Mouse (Mus musculus): ENCODE measurements around the gene Cpsf7. TPM values are rescaled to one million over a fixed set of nuclear protein-coding genes. Genes with fewer than 3 reads are reported as not detected.

Gene Cpsf7
- polyA plus RNA-seq, 1 experiment from 2014 or later = 49.1 TPM

DNA sequence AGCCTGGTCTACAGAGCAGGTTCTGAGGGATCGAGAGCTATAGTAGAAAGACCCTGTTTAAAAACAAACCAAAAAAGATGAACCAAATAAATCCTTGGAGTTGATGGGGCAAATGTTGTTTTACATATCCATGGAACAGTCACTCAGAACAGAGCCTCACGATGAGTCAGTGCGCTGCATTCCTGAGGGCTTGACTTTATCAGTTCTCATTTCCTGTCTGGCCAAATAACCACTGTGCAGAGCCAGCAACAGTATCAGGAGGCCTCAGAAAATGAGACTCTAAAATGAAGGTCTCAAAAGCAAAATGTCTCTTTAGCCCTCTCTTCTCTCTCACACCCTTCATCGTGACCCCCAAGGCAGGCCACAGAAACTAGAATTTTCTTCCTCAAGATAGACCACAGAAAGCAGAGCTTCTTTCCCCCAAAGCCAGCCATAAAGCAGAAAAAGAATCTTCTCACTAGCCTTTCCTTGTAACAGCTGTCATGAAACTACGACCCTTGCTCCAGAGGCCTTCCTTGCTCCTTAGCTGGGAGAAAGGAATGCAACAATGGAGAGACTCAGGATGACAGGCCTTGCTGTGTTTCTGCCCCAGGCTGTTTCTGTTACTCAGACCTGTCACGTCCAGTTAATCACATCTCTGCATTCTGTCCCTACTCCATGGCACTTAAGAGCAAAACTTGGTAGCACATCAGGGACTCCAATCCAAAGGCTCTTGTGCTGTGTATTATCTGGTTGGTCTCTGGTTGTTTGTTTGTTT, 36.7 kb downstream of the Cpsf7 start:
- Histone ChIP-seq H3K4me3 (replicated peaks) (no peak overlapping the region), H3K9me3 (no peaks in the 10 kb centered on the region), H3K4me1 (replicated peaks) (peaks cover under 1% of the 10 kb centered on the region; the same call in 1 of the 2 replicates), H3K4me2 (no peak overlapping the region), H3K27me3 (no peaks in the 10 kb centered on the region), H3K27ac (no peak overlapping the region), H3K36me3 (no peaks in the 10 kb centered on the region), H3K9ac (replicated peaks) (no peak overlapping the region)
- WGBS = 68% methylated on average over 6 of the region's 6 CpGs
- no peak for ATAC-seq (ENCODE audit: insufficient number of reproducible peaks, insufficient read depth, low FRiP score, low TSS enrichment, low read depth)

DNA sequence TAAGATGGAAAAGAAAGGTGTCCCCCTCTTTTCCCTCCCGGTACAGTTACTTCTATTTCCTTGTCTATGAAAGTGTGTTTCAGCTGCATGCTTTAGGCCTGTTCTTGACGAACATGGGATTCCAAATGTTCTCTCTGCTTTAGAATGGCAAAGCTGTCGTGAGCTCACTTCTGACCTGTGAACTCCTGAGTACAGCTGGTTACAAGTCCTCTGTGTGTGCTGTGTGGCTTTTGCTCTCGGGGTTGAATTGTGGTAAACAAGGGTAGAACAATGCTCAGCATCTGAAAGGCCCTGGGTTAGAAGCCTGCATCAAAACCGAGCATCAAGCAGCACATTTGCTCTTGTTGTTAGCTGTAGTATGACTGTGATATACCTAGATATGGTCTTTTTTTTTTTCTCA, 37.3 kb downstream of the Cpsf7 start:
- Histone ChIP-seq H3K27me3 (no peaks in the 10 kb centered on the region), H3K4me2 (no peak overlapping the region), H3K27ac (no peak overlapping the region), H3K4me3 (replicated peaks) (no peak overlapping the region), H3K4me1 (replicated peaks) (no peaks in the 10 kb centered on the region), H3K36me3 (no peaks in the 10 kb centered on the region), H3K9me3 (no peaks in the 10 kb centered on the region), H3K9ac (replicated peaks) (no peak overlapping the region; the same call in 1 of the 2 replicates)
- 64% methylated on average over 5 of the region's 5 CpGs for WGBS
- ATAC-seq (ENCODE audit: insufficient number of reproducible peaks, insufficient read depth, low FRiP score, low TSS enrichment, low read depth) = no peak

DNA sequence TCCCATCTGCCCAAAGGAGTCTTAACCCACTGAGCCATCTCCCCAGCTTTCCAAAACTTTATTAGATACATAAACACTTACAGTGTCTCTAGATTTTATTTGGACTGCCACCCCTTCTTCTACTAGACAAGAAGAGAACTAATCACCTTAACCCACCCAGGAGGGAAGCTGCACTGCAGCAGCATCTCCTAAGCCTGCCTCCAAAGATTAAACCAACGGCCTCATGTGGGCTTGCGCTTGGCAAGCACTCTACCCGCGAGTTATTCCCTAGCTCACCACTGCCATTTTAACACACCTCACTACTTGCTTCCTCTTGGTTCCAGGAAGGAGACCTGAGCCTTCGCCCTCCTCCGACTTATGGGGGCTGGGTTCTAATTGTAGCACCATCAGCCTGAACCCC, 39.2 kb downstream of the Cpsf7 start:
- Histone ChIP-seq H3K36me3 (peaks cover 2% of the 10 kb centered on the region; the same call in 1 of the 2 replicates), H3K4me2 (no peak overlapping the region), H3K27me3 (no peaks in the 10 kb centered on the region), H3K27ac (no peak overlapping the region), H3K9me3 (no peaks in the 10 kb centered on the region), H3K9ac (replicated peaks) (no peak overlapping the region), H3K4me3 (replicated peaks) (no peak overlapping the region), H3K4me1 (replicated peaks) (no peaks in the 10 kb centered on the region)
- WGBS = 82% methylated on average over 6 of the region's 6 CpGs
- no peak for ATAC-seq (ENCODE audit: insufficient number of reproducible peaks, insufficient read depth, low FRiP score, low TSS enrichment, low read depth)

DNA sequence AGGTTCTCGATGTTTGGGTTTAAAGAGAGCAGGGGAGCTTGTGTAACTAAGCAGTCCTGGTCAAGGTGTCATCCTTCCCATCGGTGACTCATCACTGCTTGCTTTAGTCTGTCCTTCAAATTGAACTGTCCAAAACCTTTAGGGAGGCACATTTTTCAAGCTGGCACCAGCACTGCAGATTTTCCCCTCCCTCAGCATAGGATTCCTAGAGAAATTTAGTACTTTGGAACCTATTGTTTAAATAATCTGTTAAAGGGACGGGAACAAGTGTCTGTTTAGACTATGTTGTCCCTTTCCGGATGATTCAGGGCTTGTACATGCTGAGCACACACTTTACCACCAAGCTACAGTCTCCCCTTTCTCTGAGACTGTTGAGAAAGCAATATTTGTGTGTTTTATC, 40.2 kb downstream of the Cpsf7 start:
- Histone ChIP-seq H3K4me2 (no peak overlapping the region), H3K4me1 (replicated peaks) (no peaks in the 10 kb centered on the region), H3K27ac (no peak overlapping the region), H3K9ac (replicated peaks) (no peak overlapping the region), H3K9me3 (no peaks in the 10 kb centered on the region), H3K36me3 (peaks cover 12% of the 10 kb centered on the region), H3K4me3 (replicated peaks) (no peak overlapping the region), H3K27me3 (no peaks in the 10 kb centered on the region)
- 85% methylated on average over 4 of the region's 4 CpGs for WGBS
- ATAC-seq (ENCODE audit: insufficient number of reproducible peaks, insufficient read depth, low FRiP score, low TSS enrichment, low read depth) = no peak

DNA sequence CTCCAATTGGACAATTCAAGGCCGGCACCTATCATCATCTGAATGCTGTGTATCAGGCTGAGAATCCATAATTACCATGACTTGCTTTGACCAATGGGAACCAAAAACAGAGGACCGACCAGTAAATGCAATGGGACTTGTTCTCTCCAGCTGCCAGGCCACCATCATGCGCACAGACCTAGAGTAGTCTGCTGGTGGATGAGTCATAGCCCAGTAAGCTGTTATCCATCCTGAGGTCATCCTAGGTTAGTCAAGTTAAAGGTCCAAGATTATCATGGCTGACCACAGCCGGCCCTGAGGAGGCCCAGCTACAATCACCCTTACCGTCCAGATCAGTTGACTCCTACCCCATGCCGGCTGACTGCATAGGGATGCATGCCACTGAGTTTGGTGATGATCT, 44.6 kb downstream of the Cpsf7 start:
- H3K4me1 ChIP-seq (replicated peaks) = no peaks in the 10 kb centered on the region
- H3K27ac ChIP-seq = no peak overlapping the region
- 94% methylated on average over 6 of the region's 6 CpGs for WGBS
- peaks cover 56% of the 10 kb centered on the region for H3K36me3 ChIP-seq
- H3K4me2 ChIP-seq = no peak overlapping the region
- H3K9me3 ChIP-seq = no peaks in the 10 kb centered on the region
- no peak overlapping the region for H3K4me3 ChIP-seq (replicated peaks)
- H3K9ac ChIP-seq (replicated peaks) = no peak overlapping the region
- H3K27me3 ChIP-seq = no peaks in the 10 kb centered on the region
- ATAC-seq (ENCODE audit: insufficient number of reproducible peaks, insufficient read depth, low FRiP score, low TSS enrichment, low read depth) = no peak

DNA sequence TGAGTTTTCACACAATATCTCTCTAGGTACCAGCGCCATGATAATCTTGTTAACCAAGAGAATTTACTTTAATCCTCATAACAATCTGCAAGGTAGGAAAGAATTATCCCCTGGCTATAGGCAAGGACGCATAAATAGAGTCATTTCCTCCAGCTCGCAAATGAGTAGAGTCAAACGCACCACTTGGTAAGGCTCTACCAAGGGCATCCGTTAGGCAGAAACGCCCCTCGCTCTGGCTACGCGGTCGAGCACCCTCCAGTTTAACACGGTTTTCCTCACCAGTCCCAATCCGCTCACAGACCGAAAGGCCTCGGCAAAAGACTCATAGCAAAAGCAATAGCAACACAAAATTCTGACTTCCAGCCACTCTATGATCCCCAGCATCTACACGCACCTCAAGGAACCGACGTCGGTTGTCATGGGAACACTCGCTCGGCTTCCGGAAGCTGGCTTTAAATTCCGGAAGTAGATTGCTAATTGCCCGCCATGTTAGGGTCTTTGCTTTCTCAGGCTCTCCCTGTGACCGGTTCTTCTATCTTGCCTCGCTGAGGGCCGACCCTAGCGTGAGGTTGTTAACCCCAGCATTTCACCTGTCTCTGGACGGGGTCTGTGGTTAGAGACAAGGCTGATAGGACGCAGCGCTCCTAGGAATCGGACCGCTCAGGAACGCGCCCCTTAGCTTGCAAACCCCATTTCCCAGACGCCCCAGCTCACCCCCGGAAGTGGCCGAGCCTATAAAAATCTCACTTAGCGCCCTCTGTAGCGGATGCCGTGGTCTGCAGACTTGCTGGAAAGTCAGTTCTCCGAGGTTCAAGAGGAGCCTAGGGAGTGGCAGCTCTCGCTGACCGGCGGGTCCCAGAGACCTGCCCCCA, 51.9 kb downstream of the Cpsf7 start, which contains the start of the genes Cyb561a3 and Tmem138:
Gene Cyb561a3, plus strand, starts transcription at position 483 of the 872 bp plus-strand sequence.
Gene Tmem138, minus strand, starts transcription at position 673 of the 872 bp plus-strand sequence.
- Histone ChIP-seq H3K4me3 (replicated peaks) (peak within 1 kb of the TSS; percentile 64), H3K9ac (replicated peaks) (peak within 1 kb of the TSS; percentile 79), H3K4me1 (replicated peaks) (peaks cover 17% of the 10 kb centered on the region), H3K9me3 (no peaks in the 10 kb centered on the region), H3K36me3 (peaks cover 38% of the 10 kb centered on the region), H3K27ac (peak within 1 kb of the TSS; percentile 92), H3K4me2 (peak within 1 kb of the TSS; percentile 80), H3K27me3 (no peaks in the 10 kb centered on the region)
- WGBS = under 1% methylated on average over 44 of the region's 44 CpGs
- ATAC-seq (ENCODE audit: insufficient number of reproducible peaks, insufficient read depth, low FRiP score, low TSS enrichment, low read depth) = peak; percentile 92

DNA sequence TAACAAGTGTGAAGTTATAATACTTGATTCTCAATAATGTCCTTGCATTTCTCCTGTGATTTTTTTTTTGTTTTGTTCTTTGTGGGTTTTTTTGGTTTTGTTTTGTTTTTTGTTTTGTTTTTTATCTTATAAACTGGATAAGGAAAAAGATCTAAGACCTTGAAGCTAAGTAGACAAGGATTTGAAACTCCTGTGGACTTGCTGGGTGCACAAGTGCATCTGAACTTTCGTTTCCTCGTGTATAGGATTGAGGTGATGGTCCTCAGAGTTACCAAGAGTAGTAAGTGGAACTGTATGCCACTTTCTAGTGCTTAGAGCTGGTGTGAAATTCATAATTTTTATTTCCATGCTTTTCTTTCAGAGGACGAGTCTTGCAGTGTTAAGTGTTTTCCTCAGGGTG, 55.0 kb downstream of the Cpsf7 start:
- ATAC-seq (ENCODE audit: insufficient number of reproducible peaks, insufficient read depth, low FRiP score, low TSS enrichment, low read depth) = no peak
- 78% methylated on average over 3 of the region's 3 CpGs for WGBS

DNA sequence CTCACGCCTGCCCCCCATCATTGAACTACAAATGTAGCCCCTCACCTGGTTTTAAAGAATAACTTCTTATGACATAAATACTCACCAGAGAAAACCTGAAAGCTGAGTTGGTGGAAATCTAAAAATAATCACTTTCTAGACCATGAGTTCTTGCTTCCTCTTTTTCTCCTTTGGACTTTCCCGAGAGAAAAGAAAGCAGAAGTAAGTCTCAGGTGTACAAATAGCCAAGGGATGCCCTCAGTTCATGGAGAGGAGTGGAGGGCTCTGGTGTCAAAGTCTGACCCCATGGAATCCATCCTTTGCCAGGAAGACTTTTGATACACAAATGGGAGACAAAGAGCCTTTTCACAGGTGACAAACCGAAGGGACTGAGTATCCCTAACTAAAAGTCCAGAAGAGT, 55.7 kb downstream of the Cpsf7 start:
- no peaks in the 10 kb centered on the region for H3K27me3 ChIP-seq
- WGBS = 79% methylated on average over 3 of the region's 3 CpGs
- no peak for ATAC-seq (ENCODE audit: insufficient number of reproducible peaks, insufficient read depth, low FRiP score, low TSS enrichment, low read depth)
- H3K4me2 ChIP-seq = no peak overlapping the region
- peaks cover 15% of the 10 kb centered on the region for H3K36me3 ChIP-seq
- peaks cover 17% of the 10 kb centered on the region for H3K4me1 ChIP-seq (replicated peaks)
- no peak overlapping the region for H3K27ac ChIP-seq
- H3K9me3 ChIP-seq = no peaks in the 10 kb centered on the region
- no peak overlapping the region for H3K9ac ChIP-seq (replicated peaks)
- H3K4me3 ChIP-seq (replicated peaks) = no peak overlapping the region

More for the DNA sequence above, 55.0 kb downstream of the Cpsf7 start:
- Histone ChIP-seq H3K9me3 (no peaks in the 10 kb centered on the region), H3K36me3 (peaks cover 14% of the 10 kb centered on the region), H3K4me1 (replicated peaks) (peaks cover 17% of the 10 kb centered on the region), H3K4me2 (no peak overlapping the region), H3K9ac (replicated peaks) (no peak overlapping the region), H3K27ac (no peak overlapping the region), H3K4me3 (replicated peaks) (no peak overlapping the region), H3K27me3 (no peaks in the 10 kb centered on the region)

DNA sequence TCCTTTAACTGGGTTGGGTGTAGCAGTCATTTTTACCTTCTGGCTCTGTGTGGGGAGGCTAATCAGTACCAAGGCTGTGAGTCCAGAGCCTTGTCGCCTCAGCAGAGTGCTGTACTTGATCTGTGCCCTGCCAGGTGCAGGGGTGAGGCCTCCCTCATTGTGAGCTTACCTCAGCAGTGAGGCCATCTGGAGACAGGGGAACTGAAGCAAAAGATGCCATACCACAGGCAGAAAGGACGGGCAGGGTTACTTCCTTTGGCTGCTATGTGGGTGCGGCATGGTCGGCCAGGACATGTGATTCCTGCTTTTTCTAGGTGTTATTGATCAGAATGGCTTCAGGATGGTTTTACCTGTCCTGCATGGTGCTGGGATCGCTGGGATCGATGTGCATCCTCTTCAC, 56.9 kb downstream of the Cpsf7 start:
- WGBS = 83% methylated on average over 6 of the region's 6 CpGs
- ATAC-seq (ENCODE audit: insufficient number of reproducible peaks, insufficient read depth, low FRiP score, low TSS enrichment, low read depth) = no peak

DNA sequence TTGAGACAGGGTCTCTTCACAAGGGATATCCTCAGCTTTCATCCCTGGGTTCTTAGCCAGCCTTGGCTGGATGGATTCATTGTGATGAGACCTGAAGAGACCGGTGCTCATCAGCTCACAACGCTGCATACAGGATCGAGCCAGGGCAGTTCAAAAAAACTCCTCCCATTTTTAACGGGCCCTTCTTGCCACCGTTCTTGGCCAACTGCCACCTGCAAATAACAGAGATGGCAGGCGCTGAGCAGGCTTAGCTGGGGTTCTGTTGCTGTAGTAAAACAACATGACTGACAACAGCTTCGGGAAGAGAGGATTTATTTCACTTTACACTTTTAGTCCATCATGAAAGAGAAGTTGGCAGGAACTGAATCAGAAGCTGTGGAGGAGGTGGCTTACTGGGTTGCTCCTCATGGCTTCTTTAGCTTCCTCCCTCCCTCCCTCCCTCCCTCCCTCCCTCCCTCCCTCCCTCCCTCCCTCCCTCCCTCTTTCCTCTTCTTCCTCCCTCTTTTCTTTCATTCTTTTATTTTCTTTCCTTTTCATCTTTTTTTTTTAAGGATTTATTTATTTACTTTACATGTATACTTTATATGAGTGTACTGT, 58.6 kb downstream of the Cpsf7 start:
- no peak overlapping the region for H3K4me3 ChIP-seq (replicated peaks)
- peaks cover 23% of the 10 kb centered on the region for H3K36me3 ChIP-seq
- H3K9ac ChIP-seq (replicated peaks) = no peak overlapping the region
- H3K27ac ChIP-seq = no peak overlapping the region
- 74% methylated on average over 7 of the region's 7 CpGs for WGBS
- H3K4me1 ChIP-seq (replicated peaks) = peaks cover 2% of the 10 kb centered on the region; the same call in 1 of the 2 replicates
- no peaks in the 10 kb centered on the region for H3K27me3 ChIP-seq
- H3K9me3 ChIP-seq = no peaks in the 10 kb centered on the region
- no peak for ATAC-seq (ENCODE audit: insufficient number of reproducible peaks, insufficient read depth, low FRiP score, low TSS enrichment, low read depth)
- no peak overlapping the region for H3K4me2 ChIP-seq

More for the DNA sequence above, 56.9 kb downstream of the Cpsf7 start:
- no peak overlapping the region for H3K4me2 ChIP-seq
- H3K4me3 ChIP-seq (replicated peaks) = no peak overlapping the region
- no peak overlapping the region for H3K27ac ChIP-seq
- no peaks in the 10 kb centered on the region for H3K27me3 ChIP-seq
- H3K36me3 ChIP-seq = peaks cover 15% of the 10 kb centered on the region
- no peak overlapping the region for H3K9ac ChIP-seq (replicated peaks)
- no peaks in the 10 kb centered on the region for H3K9me3 ChIP-seq
- peaks cover 12% of the 10 kb centered on the region for H3K4me1 ChIP-seq (replicated peaks)

DNA sequence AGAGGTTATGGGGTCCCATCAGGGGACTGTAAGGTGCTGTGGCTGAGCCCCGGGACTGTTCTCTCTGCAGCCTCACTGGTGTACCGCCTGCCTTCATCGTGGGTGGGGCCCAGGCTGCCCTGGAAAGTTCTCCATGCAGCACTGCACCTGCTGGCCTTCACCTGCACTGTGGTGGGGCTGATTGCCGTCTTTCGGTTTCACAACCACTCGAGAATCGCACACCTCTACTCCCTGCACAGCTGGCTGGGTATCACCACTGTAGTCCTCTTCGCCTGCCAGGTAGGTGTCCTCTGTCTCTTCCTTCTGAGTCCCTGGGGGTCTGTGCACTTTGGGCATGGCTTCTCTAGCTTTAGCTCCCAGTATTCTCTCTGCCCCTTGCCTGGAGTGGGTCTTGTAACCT, 60.0 kb downstream of the Cpsf7 start:
- H3K4me2 ChIP-seq = no peak overlapping the region
- peaks cover 30% of the 10 kb centered on the region for H3K36me3 ChIP-seq
- no peak for ATAC-seq (ENCODE audit: insufficient number of reproducible peaks, insufficient read depth, low FRiP score, low TSS enrichment, low read depth)
- H3K4me1 ChIP-seq (replicated peaks) = no peaks in the 10 kb centered on the region
- no peak overlapping the region for H3K27ac ChIP-seq
- H3K9me3 ChIP-seq = no peaks in the 10 kb centered on the region
- H3K27me3 ChIP-seq = no peaks in the 10 kb centered on the region
- H3K4me3 ChIP-seq (replicated peaks) = no peak overlapping the region
- no peak overlapping the region for H3K9ac ChIP-seq (replicated peaks)
- WGBS = 85% methylated on average over 8 of the region's 8 CpGs

Measured in limb, embryonic 12.5 days (tissue).